Mouse (Mus musculus): ENCODE data around the gene Rab42. TPM values are rescaled to one million over a fixed set of nuclear protein-coding genes. Genes with fewer than 3 reads are reported as not detected.
A peak's percentile ranks its signal among the peaks of the same experiment; 100 is the strongest.
"Not testable (repeated sequence)": the region's sequence is repeated elsewhere in the genome, so short reads cannot be mapped to it uniquely, and the experiment has no call there.

The Rab42 gene
- polyA plus RNA-seq, 1 experiment from 2014 or later, result 0.52 TPM

DNA sequence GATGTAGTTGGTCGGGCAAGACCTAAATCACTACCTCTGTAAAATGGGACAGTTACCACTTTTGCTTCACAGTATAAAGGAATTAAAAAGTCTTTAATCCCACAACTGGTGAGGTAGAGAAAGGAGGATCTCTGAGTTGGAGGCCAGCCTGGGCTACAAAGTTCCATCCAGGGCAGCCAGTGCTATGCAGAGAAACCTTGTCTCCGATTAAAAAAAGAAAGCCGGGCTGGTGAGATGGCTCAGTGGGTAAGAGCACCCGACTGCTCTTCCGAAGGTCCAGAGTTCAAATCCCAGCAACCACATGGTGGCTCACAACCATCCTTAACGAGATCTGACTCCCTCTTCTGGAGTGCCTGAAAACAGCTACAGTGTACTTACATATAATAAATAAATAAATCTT lies 299 bp upstream of the Rab42 start:
- not testable (repeated sequence) for H3K79me2 ChIP-seq (ENCODE audit: inconsistent target); H3K27ac ChIP-seq; H3K36me3 ChIP-seq (ENCODE audit: inconsistent target)
- WGBS (ENCODE audit: missing documents), result 34% methylated on average over 4 of the region's 6 CpGs
- H3K4me3 ChIP-seq (ENCODE audit: inconsistent target), result peak overlapping the region; percentile 41

DNA sequence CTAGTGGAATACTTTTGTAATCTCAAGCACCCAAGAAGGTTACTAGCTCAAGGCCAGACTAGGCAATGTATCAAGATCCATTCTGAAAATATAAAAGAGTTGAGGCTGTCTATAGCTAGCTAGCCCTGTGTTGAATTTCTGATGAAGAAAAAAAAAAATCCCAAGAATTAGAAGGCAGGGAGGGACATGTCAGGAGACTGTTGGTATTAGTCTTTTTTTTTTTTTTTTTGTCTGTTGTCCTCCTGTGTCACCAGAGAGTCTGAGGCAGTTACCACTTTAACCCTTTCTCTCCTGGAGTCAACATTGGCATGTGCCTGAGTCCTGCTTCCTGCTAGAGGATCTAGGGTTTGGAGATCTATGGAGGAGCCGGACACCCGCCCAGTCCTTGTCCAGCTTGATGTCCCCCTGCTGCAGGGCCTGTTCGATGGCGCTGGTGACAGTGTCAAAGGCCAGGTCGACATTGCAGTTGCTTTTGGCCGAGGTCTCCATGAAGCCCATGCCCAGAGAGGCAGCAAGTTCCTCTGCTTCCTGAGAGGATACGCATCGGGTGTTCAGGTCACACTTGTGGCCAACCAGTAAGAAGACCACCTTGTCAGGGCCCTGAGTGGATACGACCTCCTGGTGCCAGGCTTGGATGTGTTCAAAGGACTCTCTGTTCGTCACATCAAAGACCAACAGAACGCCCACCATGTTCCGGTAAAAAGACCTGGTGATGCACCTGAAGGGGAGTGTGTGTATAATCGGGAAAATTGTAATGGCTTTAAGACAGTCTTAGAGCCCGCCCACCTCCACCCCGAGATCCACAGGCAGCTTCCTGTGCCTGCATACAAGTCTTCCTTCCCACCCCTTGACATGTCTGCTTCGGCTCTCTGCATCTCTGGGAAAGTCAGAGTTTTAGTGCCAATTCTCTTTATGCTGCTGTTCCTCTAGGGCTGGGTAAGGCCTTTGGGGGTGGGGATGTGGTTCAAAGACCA lies 933 bp downstream of the Rab42 start:
- no peak overlapping the region for H3K27ac ChIP-seq
- H3K36me3 ChIP-seq (ENCODE audit: inconsistent target), result no peaks in the 10 kb centered on the region
- H3K79me2 ChIP-seq (ENCODE audit: inconsistent target), result no peaks in the 10 kb centered on the region
- H3K4me3 ChIP-seq (ENCODE audit: inconsistent target), result peak overlapping the region; percentile 41
- WGBS (ENCODE audit: missing documents), result 75% methylated on average over 16 of the region's 16 CpGs

DNA sequence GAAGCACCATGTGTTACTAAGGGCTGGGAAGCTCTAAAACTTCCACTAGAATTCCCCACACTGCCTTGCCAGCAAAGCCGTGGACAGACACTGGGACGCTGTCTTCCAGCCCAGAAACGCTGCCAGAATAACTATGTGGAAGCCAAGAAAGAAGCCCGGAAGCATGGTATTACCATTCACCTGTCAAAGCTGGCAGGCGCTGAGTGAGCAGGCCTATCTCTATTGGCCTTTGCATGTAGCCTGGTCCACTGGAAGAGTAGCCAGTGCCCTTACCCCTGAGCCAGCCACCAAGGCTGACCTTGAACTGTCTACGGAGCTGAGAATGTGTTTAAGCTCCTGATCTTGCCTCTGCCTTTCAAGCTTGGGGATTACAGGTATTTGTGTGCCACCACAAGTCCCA lies 1.7 kb downstream of the Rab42 start:
- 96% methylated on average over 6 of the region's 6 CpGs for WGBS (ENCODE audit: missing documents)
- Histone ChIP-seq H3K4me3 (ENCODE audit: inconsistent target) (no peak overlapping the region), H3K36me3 (ENCODE audit: inconsistent target) (no peaks in the 10 kb centered on the region), H3K79me2 (ENCODE audit: inconsistent target) (no peaks in the 10 kb centered on the region), H3K27ac (no peak overlapping the region)

GRCm38 (mm10) chr4:132299849-132300248 lies 3.3 kb downstream of the Rab42 start:
- Histone ChIP-seq H3K79me2 (ENCODE audit: inconsistent target) (no peaks in the 10 kb centered on the region), H3K27ac (no peak overlapping the region), H3K36me3 (ENCODE audit: inconsistent target) (no peaks in the 10 kb centered on the region), H3K4me3 (ENCODE audit: inconsistent target) (no peak overlapping the region)
- 100% methylated on average over 1 of the region's 1 CpGs for WGBS (ENCODE audit: missing documents)

GRCm38 (mm10) chr4:132295696-132296390 lies 7.3 kb downstream of the Rab42 start:
- Histone ChIP-seq H3K4me3 (ENCODE audit: inconsistent target) (no peak overlapping the region), H3K36me3 (ENCODE audit: inconsistent target) (peaks cover 20% of the 10 kb centered on the region), H3K27ac (no peak overlapping the region), H3K79me2 (ENCODE audit: inconsistent target) (no peaks in the 10 kb centered on the region)
- 73% methylated on average over 8 of the region's 8 CpGs for WGBS (ENCODE audit: missing documents)

DNA sequence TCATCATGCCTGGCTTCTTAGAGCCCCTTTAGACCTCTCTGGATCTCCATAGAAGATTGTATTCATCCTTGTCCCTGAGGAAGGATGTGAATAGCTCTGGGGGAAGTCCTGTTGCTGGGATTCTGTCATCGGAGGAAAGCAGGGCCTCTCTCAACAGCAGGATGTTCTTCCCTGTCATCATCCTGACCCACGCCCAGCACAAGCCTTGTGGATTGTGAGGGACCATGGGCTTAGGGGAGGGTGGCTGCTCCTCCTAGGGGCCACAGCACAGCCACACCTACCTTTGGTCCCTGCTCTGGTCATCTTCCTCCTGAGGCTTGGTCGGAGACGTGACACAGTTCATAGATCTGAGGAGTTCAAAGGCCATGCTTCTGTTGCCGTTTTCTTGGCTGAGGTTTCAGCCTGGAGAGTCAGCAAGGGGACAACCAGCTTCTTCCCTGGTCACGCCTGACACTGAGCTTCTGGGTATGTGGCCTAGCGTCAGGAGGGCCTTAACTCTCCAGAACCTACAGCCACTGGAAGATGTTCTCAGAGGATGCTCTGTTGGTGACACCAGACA lies 9.4 kb downstream of the Rab42 start:
- WGBS (ENCODE audit: missing documents), result 89% methylated on average over 7 of the region's 7 CpGs
- Histone ChIP-seq H3K79me2 (ENCODE audit: inconsistent target) (no peaks in the 10 kb centered on the region), H3K36me3 (ENCODE audit: inconsistent target) (peaks cover 30% of the 10 kb centered on the region), H3K4me3 (ENCODE audit: inconsistent target) (no peak overlapping the region), H3K27ac (no peak overlapping the region)

DNA sequence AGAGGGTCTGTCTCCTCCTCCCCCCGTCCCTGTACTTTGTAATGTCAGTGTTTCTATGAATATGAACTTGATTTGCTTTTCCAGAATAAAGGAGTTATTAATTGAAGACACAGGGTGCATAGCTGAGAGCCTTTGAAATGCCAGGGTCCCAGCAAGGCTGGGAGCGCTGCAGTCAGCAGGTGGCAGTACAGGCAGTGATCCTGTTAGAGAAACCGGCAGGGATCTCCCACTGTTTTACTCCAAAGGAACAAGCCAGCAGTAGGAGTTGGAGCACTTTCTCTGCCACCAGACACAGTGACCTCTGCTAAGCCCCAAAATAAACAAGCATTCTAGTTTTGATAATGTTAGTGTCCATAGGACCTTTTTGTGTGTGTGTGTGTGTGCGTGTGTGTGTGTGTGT lies 10.2 kb downstream of the Rab42 start:
- 79% methylated on average over 3 of the region's 4 CpGs for WGBS (ENCODE audit: missing documents)
- Histone ChIP-seq H3K36me3 (ENCODE audit: inconsistent target) (peaks cover 30% of the 10 kb centered on the region), H3K4me3 (ENCODE audit: inconsistent target) (no peak overlapping the region), H3K79me2 (ENCODE audit: inconsistent target) (no peaks in the 10 kb centered on the region), H3K27ac (no peak overlapping the region)

DNA sequence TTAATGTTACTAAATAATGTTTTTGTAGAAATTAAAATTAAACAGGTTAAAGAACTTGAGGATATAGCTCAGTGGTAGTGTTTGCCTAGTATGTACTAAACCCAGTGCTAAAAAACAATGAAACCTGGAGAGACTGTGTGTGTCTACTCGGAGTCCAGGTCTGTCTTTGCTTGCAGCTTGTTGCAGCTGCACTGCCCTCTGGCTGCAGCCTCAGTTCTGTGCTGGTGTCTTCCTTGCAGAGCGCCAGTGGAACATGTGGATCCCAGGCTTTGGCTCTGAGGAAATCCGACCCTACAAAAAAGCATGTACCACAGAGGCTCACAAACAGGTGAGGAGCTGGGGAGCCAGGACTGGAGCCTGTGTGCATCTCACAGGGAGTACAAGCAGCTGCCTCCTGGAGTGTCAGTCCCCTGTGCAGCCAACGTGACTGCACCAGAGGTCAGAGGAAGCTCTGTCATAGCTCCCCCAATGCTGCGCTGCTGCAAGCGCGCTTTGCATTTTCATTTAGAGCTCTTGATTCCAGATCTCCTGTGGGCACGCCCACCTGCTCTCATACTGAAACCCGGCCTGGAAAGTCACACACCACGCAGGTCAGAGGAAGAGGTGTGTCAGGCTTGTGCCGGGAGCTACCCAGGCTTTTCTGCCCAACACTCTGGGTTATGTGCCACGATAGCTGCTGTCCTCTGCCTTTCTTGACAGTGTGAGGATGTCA lies 11.4 kb downstream of the Rab42 start:
- no peak overlapping the region for H3K4me3 ChIP-seq (ENCODE audit: inconsistent target)
- WGBS (ENCODE audit: missing documents), result 95% methylated on average over 12 of the region's 12 CpGs

GRCm38 (mm10) chr4:132291056-132291455 lies 12.1 kb downstream of the Rab42 start:
- H3K79me2 ChIP-seq (ENCODE audit: inconsistent target), result no peaks in the 10 kb centered on the region
- peaks cover 37% of the 10 kb centered on the region for H3K36me3 ChIP-seq (ENCODE audit: inconsistent target)
- H3K27ac ChIP-seq, result no peak overlapping the region
- WGBS (ENCODE audit: missing documents), result 98% methylated on average over 4 of the region's 4 CpGs
- no peak overlapping the region for H3K4me3 ChIP-seq (ENCODE audit: inconsistent target)

More for the DNA sequence above, 11.4 kb downstream of the Rab42 start:
- Histone ChIP-seq H3K79me2 (ENCODE audit: inconsistent target) (no peaks in the 10 kb centered on the region), H3K27ac (no peak overlapping the region), H3K36me3 (ENCODE audit: inconsistent target) (peaks cover 30% of the 10 kb centered on the region)

GRCm38 (mm10) chr4:132288840-132289239 lies 14.3 kb downstream of the Rab42 start:
- not testable (repeated sequence) for H3K27ac ChIP-seq; H3K4me3 ChIP-seq (ENCODE audit: inconsistent target); H3K79me2 ChIP-seq (ENCODE audit: inconsistent target)
- WGBS (ENCODE audit: missing documents), result 83% methylated on average over 1 of the region's 5 CpGs
- H3K36me3 ChIP-seq (ENCODE audit: inconsistent target), result peaks cover 53% of the 10 kb centered on the region

- Histone ChIP-seq H3K36me3 (ENCODE audit: inconsistent target) (no peaks in the 10 kb centered on the region), H3K27ac (no peak overlapping the region), H3K4me3 (ENCODE audit: inconsistent target) (no peak overlapping the region), H3K79me2 (ENCODE audit: inconsistent target) (peaks cover 22% of the 10 kb centered on the region; the same call in 1 of the 2 replicates)
- 100% methylated on average over 3 of the region's 3 CpGs for WGBS (ENCODE audit: missing documents)
Measured at GRCm38 (mm10) chr4:132275949-132276348, 27.2 kb downstream of the Rab42 start.

- H3K4me3 ChIP-seq (ENCODE audit: inconsistent target), result peak within 1 kb of the TSS; percentile 82
- peak within 1 kb of the TSS; percentile 75 for H3K27ac ChIP-seq
- under 1% methylated on average over 48 of the region's 48 CpGs for WGBS (ENCODE audit: missing documents)
- no peaks in the 10 kb centered on the region for H3K36me3 ChIP-seq (ENCODE audit: inconsistent target)
- peaks cover 22% of the 10 kb centered on the region; the same call in 1 of the 2 replicates for H3K79me2 ChIP-seq (ENCODE audit: inconsistent target)
Measured at GRCm38 (mm10) chr4:132274156-132274862, 28.9 kb downstream of the Rab42 start, which contains the start of gene Taf12. Taf12 (plus strand) TSS chr4:132274375.

DNA sequence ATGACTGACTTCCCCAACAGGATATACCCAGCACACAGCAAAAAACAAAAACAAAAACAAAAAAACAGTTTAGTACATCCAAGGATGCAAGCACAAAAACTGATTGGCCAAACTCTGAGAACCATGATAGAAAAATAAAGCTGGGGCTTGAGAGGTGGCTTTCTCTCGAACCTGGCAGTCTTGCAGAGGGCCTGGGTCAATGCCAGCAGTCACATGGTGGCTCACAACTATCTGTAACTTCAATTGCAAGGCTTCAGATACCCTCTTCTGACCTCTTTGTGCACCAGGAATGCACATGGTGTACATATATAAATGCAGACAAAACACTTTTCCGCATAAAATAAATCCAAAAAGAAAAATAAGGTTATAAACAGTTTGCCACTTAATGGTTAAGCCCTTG lies 30.0 kb downstream of the Rab42 start:
- Histone ChIP-seq H3K79me2 (ENCODE audit: inconsistent target) (peaks cover 22% of the 10 kb centered on the region; the same call in 1 of the 2 replicates), H3K27ac (no peak overlapping the region), H3K36me3 (ENCODE audit: inconsistent target) (no peaks in the 10 kb centered on the region), H3K4me3 (ENCODE audit: inconsistent target) (no peak overlapping the region; the same call in 1 of the 2 replicates)
- WGBS (ENCODE audit: missing documents), result 42% methylated on average over 2 of the region's 2 CpGs

Data from macrophage (primary cell).